Mouse (Mus musculus): ENCODE measurements at regions not wholly inside any gene's neighbourhood (a gene's known extent, or its start where the extent isn't known, plus 50 kb on each side); places are given as distances from the start of the nearest gene placed in this dataset.

GRCm38 (mm10) chr3:101694311-101694710 is 89.8 kb upstream of the Atp1a1 start:
- DNase-seq (ENCODE audit: extremely low read depth, low read depth, low spot score), result no peak

- DNase-seq (ENCODE audit: extremely low read depth, low read depth, low spot score), result peak; percentile 88
Measured at GRCm38 (mm10) chr3:101691937-101692604, 87.6 kb upstream of the Atp1a1 start.

- no peak for DNase-seq (ENCODE audit: extremely low read depth, low read depth, low spot score)
Measured at GRCm38 (mm10) chr3:101690779-101691178, 86.3 kb upstream of the Atp1a1 start.

- no peak for DNase-seq (ENCODE audit: extremely low read depth, low read depth, low spot score)
Measured at GRCm38 (mm10) chr3:101690222-101690621, 85.7 kb upstream of the Atp1a1 start.

- no peak for DNase-seq (ENCODE audit: extremely low read depth, low read depth, low spot score)
Measured at GRCm38 (mm10) chr3:101685203-101685602, 80.7 kb upstream of the Atp1a1 start.

- DNase-seq (ENCODE audit: extremely low read depth, low read depth, low spot score), result no peak
Measured at GRCm38 (mm10) chr3:101672943-101673342, 68.5 kb upstream of the Atp1a1 start.

GRCm38 (mm10) chr3:101670561-101671001 is 66.1 kb upstream of the Atp1a1 start:
- DNase-seq (ENCODE audit: extremely low read depth, low read depth, low spot score), result no peak

GRCm38 (mm10) chr3:101669743-101670142 is 65.3 kb upstream of the Atp1a1 start:
- no peak for DNase-seq (ENCODE audit: extremely low read depth, low read depth, low spot score)

GRCm38 (mm10) chr3:101667767-101668387 is 63.4 kb upstream of the Atp1a1 start:
- no peak for DNase-seq (ENCODE audit: extremely low read depth, low read depth, low spot score)

- DNase-seq (ENCODE audit: extremely low read depth, low read depth, low spot score), result peak; percentile 94
Measured at GRCm38 (mm10) chr3:101667186-101667585, 62.7 kb upstream of the Atp1a1 start.

- DNase-seq (ENCODE audit: extremely low read depth, low read depth, low spot score), result no peak
Measured at GRCm38 (mm10) chr3:101666583-101666982, 62.1 kb upstream of the Atp1a1 start.

GRCm38 (mm10) chr3:101661184-101661992 is 56.9 kb upstream of the Atp1a1 start:
- no peak for DNase-seq (ENCODE audit: extremely low read depth, low read depth, low spot score)

- no peak for DNase-seq (ENCODE audit: extremely low read depth, low read depth, low spot score)
Measured at GRCm38 (mm10) chr3:101660635-101661034, 56.2 kb upstream of the Atp1a1 start.

GRCm38 (mm10) chr3:101660176-101660575 is 55.7 kb upstream of the Atp1a1 start:
- DNase-seq (ENCODE audit: extremely low read depth, low read depth, low spot score), result no peak

GRCm38 (mm10) chr3:101657979-101658378 is 53.5 kb upstream of the Atp1a1 start:
- no peak for DNase-seq (ENCODE audit: extremely low read depth, low read depth, low spot score)

- DNase-seq (ENCODE audit: extremely low read depth, low read depth, low spot score), result peak; percentile 87
Measured at GRCm38 (mm10) chr3:101654720-101655119, 50.2 kb upstream of the Atp1a1 start.
